Mouse (Mus musculus): ENCODE data around the gene Olfr533. TPM values are rescaled to one million over a fixed set of nuclear protein-coding genes. Genes with fewer than 3 reads are reported as not detected.

Olfr533 gene
- total RNA-seq (2023): not detected

GRCm38 (mm10) chr7:140463070-140463469 is at the start of gene Olfr533:
Gene Olfr533, plus strand, starts transcription at chr7:140463370.

GRCm38 (mm10) chr7:140421539-140421938 is 41.6 kb upstream of the Olfr533 start, which contains the start of gene Olfr532:
Gene Olfr532, minus strand, starts transcription at chr7:140421639.

GRCm38 (mm10) chr7:140483916-140484315 is 20.7 kb downstream of the Olfr533 start, which contains the start of gene Olfr535:
Gene Olfr535, plus strand, starts transcription at chr7:140484216.

GRCm38 (mm10) chr7:140507346-140508021 is 44.3 kb downstream of the Olfr533 start, which contains the start of gene Olfr536:
Gene Olfr536, minus strand, starts transcription at chr7:140507396.

Other genes with a start within 250 kb of the Olfr533 start
- gene Cd163l1, start 245.1 kb upstream of the Olfr533 start, total RNA-seq (2023): 1 to 10 TPM in 1 of 2 experiments, under 1 TPM in 1; 0.86 to 2.6 TPM
- 1 to 10 TPM; 3.6 to 4.5 TPM for gene 5830411N06Rik, start 216.1 kb upstream of the Olfr533 start, total RNA-seq (2023)
- not detected for gene Olfr525, start 142.5 kb upstream of the Olfr533 start, total RNA-seq (2023)
- not detected for gene Olfr527, start 129.4 kb upstream of the Olfr533 start, total RNA-seq (2023)
- gene Olfr60, start 101.7 kb upstream of the Olfr533 start, total RNA-seq (2023): not detected
- gene Olfr530, start 87.0 kb upstream of the Olfr533 start, total RNA-seq (2023): not detected
- gene Olfr531, start 60.5 kb upstream of the Olfr533 start, total RNA-seq (2023): not detected
- gene Olfr532, start 41.7 kb upstream of the Olfr533 start, total RNA-seq (2023): not detected
- not detected for gene Olfr535, start 20.8 kb downstream of the Olfr533 start, total RNA-seq (2023)
- gene Olfr536, start 44.0 kb downstream of the Olfr533 start, total RNA-seq (2023): not detected
- not detected for gene Olfr538, start 104.5 kb downstream of the Olfr533 start, total RNA-seq (2023)
- gene Olfr46, start 137.9 kb downstream of the Olfr533 start, total RNA-seq (2023): not detected
- gene Olfr61, start 165.6 kb downstream of the Olfr533 start, total RNA-seq (2023): not detected
- gene Olfr53, start 183.1 kb downstream of the Olfr533 start, total RNA-seq (2023): not detected
- gene Olfr539, start 196.6 kb downstream of the Olfr533 start, total RNA-seq (2023): not detected
- gene Olfr45, start 218.6 kb downstream of the Olfr533 start, total RNA-seq (2023): not detected
- gene Olfr541, start 233.9 kb downstream of the Olfr533 start, total RNA-seq (2023): not detected